Mouse (Mus musculus) thymus, postnatal 10 days (tissue): ENCODE measurements around the gene Trip6.
"Not testable (repeated sequence)": the region's sequence is repeated elsewhere in the genome, so short reads cannot be mapped to it uniquely, and the experiment has no call there.

Experiments used
- DNase-seq, 2 experiments: peaks; one replicate each; pipeline ENCODE4 v3.0.0; 2021; ENCODE audit warnings: low spot score in 2 of 2

Trip6 gene

GRCm38 (mm10) chr5:137301253-137301652 lies 13.0 kb downstream of the Trip6 start:
- DNase-seq, result no peak

- no peak for DNase-seq
Observed at GRCm38 (mm10) chr5:137299240-137299639, 15.0 kb downstream of the Trip6 start.

- DNase-seq, result no peak
Observed at GRCm38 (mm10) chr5:137297126-137297525, 17.1 kb downstream of the Trip6 start.

- no peak for DNase-seq
Observed at GRCm38 (mm10) chr5:137295712-137296111, 18.5 kb downstream of the Trip6 start.

- no peak for DNase-seq
Observed at GRCm38 (mm10) chr5:137295296-137295695, 18.9 kb downstream of the Trip6 start.

- DNase-seq, result no peak
Observed at GRCm38 (mm10) chr5:137294744-137295093, 19.5 kb downstream of the Trip6 start.

GRCm38 (mm10) chr5:137293839-137294743 lies 20.1 kb downstream of the Trip6 start, which contains the start of gene Ufsp1:
Gene Ufsp1, plus strand, starts transcription at chr5:137294629.
- peak; percentile 91 to 93 for DNase-seq

- peak in 1 of 2 experiments; percentile 38 for DNase-seq
Observed at GRCm38 (mm10) chr5:137293282-137293681, 20.9 kb downstream of the Trip6 start.

- DNase-seq, result no peak
Observed at GRCm38 (mm10) chr5:137291381-137291926, 22.8 kb downstream of the Trip6 start.

- DNase-seq, result peak in 1 of 2 experiments; percentile 44
Observed at GRCm38 (mm10) chr5:137290677-137291076, 23.5 kb downstream of the Trip6 start.

- no peak for DNase-seq
Observed at GRCm38 (mm10) chr5:137289591-137290365, 24.4 kb downstream of the Trip6 start.

GRCm38 (mm10) chr5:137288999-137289470 lies 25.2 kb downstream of the Trip6 start:
- peak; percentile 52 to 63 for DNase-seq

GRCm38 (mm10) chr5:137287953-137288743 lies 26.1 kb downstream of the Trip6 start:
- no peak for DNase-seq

- no peak for DNase-seq
Observed at GRCm38 (mm10) chr5:137287032-137287952, 26.9 kb downstream of the Trip6 start, which contains the start of gene Ache. Gene Ache, plus strand, starts transcription at chr5:137287519.

GRCm38 (mm10) chr5:137286655-137287031 lies 27.6 kb downstream of the Trip6 start:
- DNase-seq, result peak; percentile 75 to 90

- DNase-seq, result no peak
Observed at GRCm38 (mm10) chr5:137285986-137286385, 28.2 kb downstream of the Trip6 start.

GRCm38 (mm10) chr5:137285045-137285444 lies 29.2 kb downstream of the Trip6 start:
- DNase-seq, result no peak

GRCm38 (mm10) chr5:137284411-137284810 lies 29.8 kb downstream of the Trip6 start:
- not testable (repeated sequence) for DNase-seq

- no peak for DNase-seq
Observed at GRCm38 (mm10) chr5:137277360-137278342, 36.6 kb downstream of the Trip6 start.
